Mouse (Mus musculus) MEL-GATA-1-ER (cell line): ENCODE data around the gene Gm10338.
"Not testable (repeated sequence)": the region's sequence is repeated elsewhere in the genome, so short reads cannot be mapped to it uniquely, and the experiment has no call there.

Experiments
- DNase-seq: peaks from one replicate; pipeline ENCODE4 v3.0.0-alpha.2; 2012; ENCODE audit warnings: low read depth; ENCODE audit errors: extremely low read depth

Gm10338 gene

DNA sequence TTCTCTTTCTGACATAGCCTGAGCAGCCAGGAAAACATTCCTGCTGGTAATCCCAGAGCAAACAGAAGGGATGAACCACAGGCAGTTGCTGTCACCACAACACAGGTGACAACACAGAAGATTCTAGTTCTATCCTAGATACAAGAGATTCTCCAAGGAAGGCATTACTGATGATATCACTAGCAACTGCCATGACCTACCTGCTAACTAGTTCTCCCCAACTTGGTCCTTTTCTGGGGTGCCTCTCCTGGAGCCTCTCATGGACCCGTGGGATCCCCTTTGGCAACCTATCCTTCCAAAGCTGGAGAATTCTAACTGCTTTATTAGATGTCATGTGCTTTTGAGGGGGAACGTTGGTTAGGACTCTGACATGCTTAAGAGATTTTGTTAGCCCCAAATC lies at the start of gene Gm10338:
Gm10338 (minus strand) TSS at position 101 of the 400 bp plus-strand sequence.
- not testable (repeated sequence) for DNase-seq

DNA sequence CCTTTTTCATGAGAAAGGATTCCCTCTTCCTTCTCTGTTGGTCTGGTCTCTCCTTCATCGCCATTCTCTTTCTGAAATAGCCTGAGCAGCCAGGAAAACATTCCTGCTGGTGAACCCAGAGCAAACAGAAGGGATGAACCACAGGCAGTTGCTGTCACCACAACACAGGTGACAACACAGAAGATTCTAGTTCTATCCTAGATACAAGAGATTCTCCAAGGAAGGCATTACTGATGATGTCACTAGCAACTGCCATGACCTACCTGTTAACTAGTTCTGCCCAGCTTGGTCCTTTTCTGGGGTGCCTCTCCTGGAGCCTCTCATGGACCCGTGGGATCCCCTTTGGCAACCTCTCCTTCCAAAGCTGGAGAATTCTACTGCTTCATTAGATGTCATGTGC lies 48.5 kb upstream of the Gm10338 start, which contains the start of gene Gm10128:
Gm10128 (minus strand) TSS at position 101 of the 400 bp plus-strand sequence.
- not testable (repeated sequence) for DNase-seq

DNA sequence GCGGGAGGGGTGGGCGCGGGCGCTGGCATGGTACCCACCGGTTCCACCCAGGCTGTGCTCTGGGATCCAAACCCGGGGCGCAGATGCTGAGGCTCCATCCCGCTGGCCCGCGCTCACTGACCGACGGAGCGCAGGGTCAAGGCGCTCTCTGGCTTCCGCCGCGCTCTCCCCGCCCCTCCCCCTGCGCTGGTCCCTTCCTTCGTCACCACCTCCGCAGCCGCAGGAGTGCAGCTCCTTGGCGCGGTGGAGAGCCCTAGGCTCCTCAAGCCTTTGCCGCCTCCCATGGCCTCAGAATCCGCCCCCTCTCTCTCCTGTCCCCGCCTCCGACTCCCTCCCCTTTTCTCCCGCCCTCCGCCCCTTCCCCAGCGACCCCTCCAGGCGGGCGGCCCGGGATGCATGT lies 27.0 kb downstream of the Gm10338 start, which contains the start of gene Gm3558:
Gm3558 (minus strand) TSS at position 185 of the 400 bp plus-strand sequence.
- DNase-seq = not testable (repeated sequence)

DNA sequence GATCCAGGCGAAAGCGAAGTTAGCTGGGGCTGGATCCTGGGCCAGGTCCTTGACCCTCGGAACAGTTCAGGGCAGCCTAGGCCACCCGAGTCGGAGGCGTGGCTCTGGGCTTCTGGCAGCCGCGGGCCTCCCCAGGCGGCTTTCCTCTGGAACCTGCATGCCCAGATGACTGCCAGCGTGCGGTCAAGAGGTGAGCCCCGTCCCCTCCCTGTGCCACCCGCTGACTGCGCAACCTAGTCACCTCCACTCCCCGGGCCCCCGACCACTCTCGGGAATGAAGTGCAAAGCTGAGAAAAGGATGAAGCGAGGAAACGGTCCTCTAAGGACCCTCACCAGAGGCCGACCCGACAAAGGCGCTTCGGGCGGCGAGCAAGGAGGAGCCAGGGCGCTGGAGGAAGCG lies 27.5 kb downstream of the Gm10338 start:
- DNase-seq = not testable (repeated sequence)

DNA sequence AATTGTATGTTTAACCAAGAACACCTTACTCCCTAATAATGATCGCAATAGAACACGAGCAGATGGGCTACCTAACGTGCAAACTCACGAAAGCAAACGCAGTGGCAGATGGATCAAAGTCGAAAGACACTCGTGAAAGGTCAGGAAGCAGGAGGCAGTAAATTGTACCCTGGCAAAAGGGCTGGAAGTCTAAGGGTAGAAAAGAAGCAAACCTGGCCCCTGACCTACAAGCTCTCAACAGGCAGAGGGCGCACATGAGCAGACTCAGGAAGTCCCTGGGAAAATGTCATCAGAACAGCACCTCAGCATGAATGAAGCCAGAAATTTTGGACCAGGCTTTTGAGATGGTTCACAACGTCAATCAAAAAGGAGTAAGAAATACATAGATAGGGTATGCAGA lies 28.1 kb downstream of the Gm10338 start:
- not testable (repeated sequence) for DNase-seq
